Mouse (Mus musculus) adrenal gland, postnatal 10 days (tissue): Measurements from ENCODE around the gene C1qtnf5. TPM values are rescaled to one million over a fixed set of nuclear protein-coding genes. Genes with fewer than 3 reads are reported as not detected.
A peak's percentile ranks its signal among the peaks of the same experiment; 100 is the strongest.

Experiments
- DNase-seq: peaks from one replicate; pipeline ENCODE4 v3.0.0; 2021; ENCODE audit warnings: mixed read lengths
- total RNA-seq, 2 experiments: library from RNA; stranded (reverse); gene quantifications; 2 replicates each; pipeline ENCODE4 v1.2.3; 2021

The C1qtnf5 gene
- total RNA-seq, 2 experiments from 2014 or later: 16.7 to 21.9 TPM

- peak; percentile 56 for DNase-seq
These were observed 23.7 kb downstream of the C1qtnf5 start for GRCm38 (mm10) chr9:44130581-44131275.

GRCm38 (mm10) chr9:44131276-44131590 is 24.2 kb downstream of the C1qtnf5 start:
- no peak for DNase-seq

- no peak for DNase-seq
These were observed 25.2 kb downstream of the C1qtnf5 start for GRCm38 (mm10) chr9:44132200-44132599.

- DNase-seq: no peak
These were observed 26.2 kb downstream of the C1qtnf5 start for GRCm38 (mm10) chr9:44133287-44133686.

GRCm38 (mm10) chr9:44134101-44134850 is 27.2 kb downstream of the C1qtnf5 start, which contains the start of gene Mcam:
Gene Mcam, plus strand, starts transcription at chr9:44134469.
- peak; percentile 88 for DNase-seq

GRCm38 (mm10) chr9:44134851-44135730 is 28.0 kb downstream of the C1qtnf5 start:
- DNase-seq: peak; percentile 83

- DNase-seq: no peak
These were observed 28.8 kb downstream of the C1qtnf5 start for GRCm38 (mm10) chr9:44135731-44136411.

GRCm38 (mm10) chr9:44137846-44138245 is 30.8 kb downstream of the C1qtnf5 start:
- DNase-seq: no peak

GRCm38 (mm10) chr9:44141951-44142350 is 34.9 kb downstream of the C1qtnf5 start:
- DNase-seq: no peak

- DNase-seq: no peak
These were observed 36.4 kb downstream of the C1qtnf5 start for GRCm38 (mm10) chr9:44143421-44143820.

GRCm38 (mm10) chr9:44144023-44144717 is 37.1 kb downstream of the C1qtnf5 start:
- DNase-seq: peak; percentile 53

- DNase-seq: no peak
These were observed 37.6 kb downstream of the C1qtnf5 start for GRCm38 (mm10) chr9:44144718-44145060.

- DNase-seq: peak; percentile 45
These were observed 40.2 kb downstream of the C1qtnf5 start for GRCm38 (mm10) chr9:44147290-44147689.

Other genes with a start within 250 kb of the C1qtnf5 start
- gene Thy1, start 63.9 kb upstream of the C1qtnf5 start, total RNA-seq: 10 to 100 TPM; 44.2 to 44.9 TPM
- 10 to 100 TPM; 36.4 to 52.2 TPM for gene Usp2, start 40.2 kb upstream of the C1qtnf5 start, total RNA-seq
- gene Mfrp, start 5.5 kb upstream of the C1qtnf5 start, total RNA-seq: under 1 TPM in 1 of 2 experiments, not detected in 1; 0.30 TPM
- under 1 TPM in 1 of 2 experiments, not detected in 1; 0.51 TPM for gene Gm49380, start 6.3 kb downstream of the C1qtnf5 start, total RNA-seq
- gene Rnf26, start 6.3 kb downstream of the C1qtnf5 start, total RNA-seq: 10 to 100 TPM; 29.3 to 35.5 TPM
- gene Mcam, start 27.2 kb downstream of the C1qtnf5 start, total RNA-seq: 100 to 1,000 TPM in 1 of 2 experiments, 10 to 100 TPM in 1; 85.0 to 114 TPM
- 10 to 100 TPM; 28.2 to 32.4 TPM for gene Cbl, start 126.8 kb downstream of the C1qtnf5 start, total RNA-seq
- gene Ccdc153, start 133.4 kb downstream of the C1qtnf5 start, total RNA-seq: 1 to 10 TPM; 1.5 to 1.6 TPM
- under 1 TPM in 1 of 2 experiments, not detected in 1; 0.48 TPM for gene Pdzd3, start 144.2 kb downstream of the C1qtnf5 start, total RNA-seq
- 10 to 100 TPM; 23.1 to 30.6 TPM for gene Nlrx1, start 161.4 kb downstream of the C1qtnf5 start, total RNA-seq
- 10 to 100 TPM; 15.0 to 23.1 TPM for gene Abcg4, start 181.4 kb downstream of the C1qtnf5 start, total RNA-seq
- 10 to 100 TPM; 17.3 to 24.4 TPM for gene Hinfp, start 198.4 kb downstream of the C1qtnf5 start, total RNA-seq
- gene C2cd2l, start 213.0 kb downstream of the C1qtnf5 start, total RNA-seq: 10 to 100 TPM; 19.3 to 25.1 TPM
- 10 to 100 TPM; 25.2 to 27.7 TPM for gene Dpagt1, start 218.8 kb downstream of the C1qtnf5 start, total RNA-seq
- 10 to 100 TPM; 87.2 to 99.6 TPM for gene H2afx, start 227.4 kb downstream of the C1qtnf5 start, total RNA-seq
- gene Hmbs, start 237.0 kb downstream of the C1qtnf5 start, total RNA-seq: 100 to 1,000 TPM in 1 of 2 experiments, 10 to 100 TPM in 1; 86.7 to 101 TPM